Mouse (Mus musculus) megakaryocyte-erythroid progenitor cell, adult 5-6 weeks (primary cell): ENCODE results near the gene Nme9. TPM values are rescaled to one million over a fixed set of nuclear protein-coding genes. Genes with fewer than 3 reads are reported as not detected.
A peak's percentile ranks its signal among the peaks of the same experiment; 100 is the strongest.

Experiments used
- ATAC-seq: replicated peaks from 2 replicates; pipeline ENCODE4 v1.8.0; 2016; ENCODE audit warnings: mild to moderate bottlenecking, inconsistent platforms; ENCODE audit not compliant: severe bottlenecking, poor library complexity, low FRiP score, low TSS enrichment
- total RNA-seq, 2 experiments: library from RNA; stranded (forward) in 1 of 2; stranded (reverse) in 1 of 2; fragments of 200-1000, 215-1000 nt in 1 of 2; fragments of >200 nt in 1 of 2; fragmentation: Nextera tagmentation in 1 of 2; gene quantifications; 2 replicates each; pipeline ENCODE4 v1.2.3; 2014 to 2017

Gene Nme9
- total RNA-seq, 2 experiments from 2014 or later, result 0.48 TPM; not detected in 1

- no peak for ATAC-seq
Observed at GRCm38 (mm10) chr9:99435619-99436181, 15.6 kb upstream of the Nme9 start.

GRCm38 (mm10) chr9:99436182-99437030, 14.9 kb upstream of the Nme9 start:
- peak; percentile 45 for ATAC-seq

GRCm38 (mm10) chr9:99437031-99437764, 14.1 kb upstream of the Nme9 start, which contains the start of gene Mras:
Gene Mras, minus strand, starts transcription at chr9:99437381.
- peak; percentile 2; the same call in 1 of the 2 replicates for ATAC-seq

GRCm38 (mm10) chr9:99437781-99438565, 13.3 kb upstream of the Nme9 start:
- no peak for ATAC-seq

GRCm38 (mm10) chr9:99439064-99439463, 12.2 kb upstream of the Nme9 start:
- ATAC-seq, result no peak

- no peak for ATAC-seq
Observed at GRCm38 (mm10) chr9:99440941-99441340, 10.3 kb upstream of the Nme9 start.

GRCm38 (mm10) chr9:99441647-99442433, 9.4 kb upstream of the Nme9 start:
- ATAC-seq, result no peak

GRCm38 (mm10) chr9:99444590-99445178, 6.6 kb upstream of the Nme9 start:
- ATAC-seq, result peak; percentile 79

GRCm38 (mm10) chr9:99446259-99446658, 5.0 kb upstream of the Nme9 start:
- ATAC-seq, result no peak

GRCm38 (mm10) chr9:99447323-99447722, 4.0 kb upstream of the Nme9 start:
- ATAC-seq, result no peak

GRCm38 (mm10) chr9:99449886-99450647, 1.2 kb upstream of the Nme9 start:
- peak; percentile 74 for ATAC-seq

GRCm38 (mm10) chr9:99454211-99454610, 2.9 kb downstream of the Nme9 start:
- ATAC-seq, result no peak

- peak; percentile 80 for ATAC-seq
Observed at GRCm38 (mm10) chr9:99458529-99459208, 7.4 kb downstream of the Nme9 start.

- no peak for ATAC-seq
Observed at GRCm38 (mm10) chr9:99459730-99460129, 8.5 kb downstream of the Nme9 start.

GRCm38 (mm10) chr9:99464876-99465275, 13.6 kb downstream of the Nme9 start:
- ATAC-seq, result no peak

- no peak for ATAC-seq
Observed at GRCm38 (mm10) chr9:99468572-99468971, 17.3 kb downstream of the Nme9 start.

- ATAC-seq, result peak; percentile 39
Observed at GRCm38 (mm10) chr9:99469681-99470273, 18.5 kb downstream of the Nme9 start.
